Mouse (Mus musculus): ENCODE results near the gene C3. TPM values are rescaled to one million over a fixed set of nuclear protein-coding genes. Genes with fewer than 3 reads are reported as not detected.

Gene C3
- polyA plus RNA-seq, 1 experiment from 2014 or later: 20.2 TPM

DNA sequence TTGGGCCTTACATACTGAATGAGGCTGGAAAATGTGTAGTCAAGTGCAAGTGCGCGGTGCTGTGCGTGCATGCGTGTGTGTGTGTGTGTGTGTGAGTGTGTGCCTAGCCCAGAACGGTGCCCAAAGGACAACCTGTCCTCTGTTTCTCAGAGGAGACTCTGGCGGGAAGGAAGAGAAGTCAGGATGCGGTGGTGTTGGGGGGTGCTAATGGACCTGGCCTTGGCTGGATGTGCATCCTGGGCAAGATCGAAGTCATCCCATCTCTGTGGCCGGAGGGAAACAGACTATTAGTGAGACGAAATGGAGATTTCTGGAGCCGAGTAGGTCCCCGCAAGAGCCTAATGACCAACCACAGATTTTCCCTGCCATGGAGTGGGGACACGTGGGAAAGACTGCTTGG is 20.8 kb upstream of the C3 start:
- H3K9ac ChIP-seq: no peak overlapping the region
- peak overlapping the region; percentile 87 for H3K4me3 ChIP-seq (replicated peaks)
- H3K27ac ChIP-seq: peak overlapping the region; percentile 92
- WGBS: 9% methylated on average over 13 of the region's 13 CpGs
- H3K4me2 ChIP-seq: peak overlapping the region; percentile 91
- H3K9me3 ChIP-seq: no peaks in the 10 kb centered on the region
- H3K27me3 ChIP-seq (replicated peaks): no peaks in the 10 kb centered on the region
- peaks cover 21% of the 10 kb centered on the region for H3K4me1 ChIP-seq
- H3K36me3 ChIP-seq: 0 out of 2 replicates have a peak, but pooled peaks cover 10% of the 10 kb centered on the region
- no peak for ATAC-seq (ENCODE audit: insufficient read depth, low FRiP score, low read depth)

- ATAC-seq (ENCODE audit: insufficient read depth, low FRiP score, low read depth): peak; percentile 47
- under 1% methylated on average over 12 of the region's 12 CpGs for WGBS
- H3K9ac ChIP-seq: peak within 1 kb of the TSS; percentile 67
Measured at GRCm38 (mm10) chr17:57248201-57248699, 20.3 kb upstream of the C3 start, which contains the start of gene Gpr108. Gene Gpr108 (minus strand): TSS chr17:57248446.

GRCm38 (mm10) chr17:57247393-57248200 is 19.7 kb upstream of the C3 start:
- ATAC-seq (ENCODE audit: insufficient read depth, low FRiP score, low read depth): peak; percentile 90
- Histone ChIP-seq H3K36me3 (0 out of 2 replicates have a peak, but pooled peaks cover 11% of the 10 kb centered on the region), H3K4me1 (peaks cover 21% of the 10 kb centered on the region), H3K9me3 (no peaks in the 10 kb centered on the region), H3K27ac (peak overlapping the region; percentile 95), H3K27me3 (replicated peaks) (no peaks in the 10 kb centered on the region), H3K4me3 (replicated peaks) (peak overlapping the region; percentile 87), H3K4me2 (peak overlapping the region; percentile 91), H3K9ac (peak overlapping the region; percentile 67)
- WGBS: under 1% methylated on average over 46 of the region's 46 CpGs

More at GRCm38 (mm10) chr17:57248201-57248699, 20.3 kb upstream of the C3 start, which contains the start of gene Gpr108:
- H3K27ac ChIP-seq: peak within 1 kb of the TSS; percentile 95
- peak within 1 kb of the TSS; percentile 87 for H3K4me3 ChIP-seq (replicated peaks)
- H3K4me2 ChIP-seq: peak within 1 kb of the TSS; percentile 91
- 0 out of 2 replicates have a peak, but pooled peaks cover 7% of the 10 kb centered on the region for H3K36me3 ChIP-seq
- peaks cover 21% of the 10 kb centered on the region for H3K4me1 ChIP-seq
- H3K27me3 ChIP-seq (replicated peaks): no peaks in the 10 kb centered on the region
- no peaks in the 10 kb centered on the region for H3K9me3 ChIP-seq

DNA sequence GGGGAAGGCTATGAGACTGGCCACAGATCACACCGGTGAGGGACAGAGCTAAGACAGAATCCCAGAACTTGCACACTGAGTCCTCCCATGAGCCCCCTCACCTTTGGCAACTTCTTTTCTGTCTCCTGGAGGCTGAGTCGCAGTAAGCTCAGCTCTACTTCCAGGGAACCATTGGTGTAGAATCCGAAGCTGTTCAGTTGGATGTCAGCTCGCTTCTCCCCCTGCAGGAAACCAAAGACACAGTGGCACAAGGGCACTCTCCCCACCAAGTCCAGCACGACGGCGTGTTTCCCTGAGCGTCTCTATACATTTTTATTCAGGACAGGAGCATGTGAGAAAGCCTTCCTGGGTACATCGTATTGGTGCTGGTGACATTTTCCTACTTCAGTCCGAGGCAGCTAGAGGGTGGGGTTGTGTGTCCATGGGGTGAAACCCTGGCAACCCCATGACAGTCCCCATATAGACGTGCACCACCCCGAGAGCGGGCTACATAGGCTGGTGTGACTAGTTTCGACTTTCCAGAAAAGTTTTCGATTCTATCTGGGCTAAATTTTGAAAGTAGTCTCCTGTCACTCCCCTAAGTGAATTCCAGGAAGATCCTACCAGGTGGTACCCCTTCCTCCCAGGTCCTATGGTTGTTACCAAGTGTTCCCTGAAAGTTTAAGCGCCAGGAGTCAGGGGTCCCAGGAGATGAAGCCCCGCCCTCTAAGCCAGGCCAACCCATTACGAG is 18.9 kb upstream of the C3 start:
- H3K27ac ChIP-seq: peak overlapping the region; percentile 95
- no peak for ATAC-seq (ENCODE audit: insufficient read depth, low FRiP score, low read depth)
- peak overlapping the region; percentile 77 for H3K4me2 ChIP-seq

GRCm38 (mm10) chr17:57245311-57245929 is 17.5 kb upstream of the C3 start:
- H3K9me3 ChIP-seq: no peaks in the 10 kb centered on the region
- H3K27ac ChIP-seq: no peak overlapping the region
- H3K36me3 ChIP-seq: peaks cover 20% of the 10 kb centered on the region; the same call in 1 of the 2 replicates
- H3K27me3 ChIP-seq (replicated peaks): no peaks in the 10 kb centered on the region
- peaks cover 14% of the 10 kb centered on the region for H3K4me1 ChIP-seq
- H3K4me3 ChIP-seq (replicated peaks): no peak overlapping the region
- H3K4me2 ChIP-seq: no peak overlapping the region
- WGBS: 90% methylated on average over 10 of the region's 10 CpGs
- H3K9ac ChIP-seq: no peak overlapping the region
- no peak for ATAC-seq (ENCODE audit: insufficient read depth, low FRiP score, low read depth)

More for the DNA sequence above, 18.9 kb upstream of the C3 start:
- Histone ChIP-seq H3K4me1 (peaks cover 21% of the 10 kb centered on the region), H3K27me3 (replicated peaks) (no peaks in the 10 kb centered on the region), H3K36me3 (peaks cover 16% of the 10 kb centered on the region; the same call in 1 of the 2 replicates), H3K9me3 (no peaks in the 10 kb centered on the region), H3K4me3 (replicated peaks) (peak overlapping the region; percentile 87), H3K9ac (peak overlapping the region; percentile 67)
- 2% methylated on average over 18 of the region's 18 CpGs for WGBS

- no peak overlapping the region for H3K4me2 ChIP-seq
- no peak overlapping the region for H3K27ac ChIP-seq
- no peak for ATAC-seq (ENCODE audit: insufficient read depth, low FRiP score, low read depth)
- H3K9ac ChIP-seq: no peak overlapping the region
- peaks cover 11% of the 10 kb centered on the region for H3K4me1 ChIP-seq
- WGBS: 68% methylated on average over 10 of the region's 10 CpGs
- peaks cover 20% of the 10 kb centered on the region; the same call in 1 of the 2 replicates for H3K36me3 ChIP-seq
- no peaks in the 10 kb centered on the region for H3K9me3 ChIP-seq
- no peak overlapping the region for H3K4me3 ChIP-seq (replicated peaks)
- no peaks in the 10 kb centered on the region for H3K27me3 ChIP-seq (replicated peaks)
Measured at GRCm38 (mm10) chr17:57243650-57244370, 15.9 kb upstream of the C3 start.

- H3K36me3 ChIP-seq: peaks cover 26% of the 10 kb centered on the region
- no peaks in the 10 kb centered on the region for H3K27me3 ChIP-seq (replicated peaks)
- no peak overlapping the region for H3K27ac ChIP-seq
- ATAC-seq (ENCODE audit: insufficient read depth, low FRiP score, low read depth): no peak
- H3K9ac ChIP-seq: no peak overlapping the region
- no peak overlapping the region for H3K4me2 ChIP-seq
- WGBS: 93% methylated on average over 9 of the region's 9 CpGs
- no peaks in the 10 kb centered on the region; the same call in 1 of the 2 replicates for H3K4me1 ChIP-seq
- H3K9me3 ChIP-seq: no peaks in the 10 kb centered on the region
- H3K4me3 ChIP-seq (replicated peaks): no peak overlapping the region
Measured at GRCm38 (mm10) chr17:57237181-57237580, 9.2 kb upstream of the C3 start.

GRCm38 (mm10) chr17:57235803-57236202 is 7.9 kb upstream of the C3 start:
- Histone ChIP-seq H3K27ac (no peak overlapping the region), H3K9me3 (no peaks in the 10 kb centered on the region), H3K4me2 (no peak overlapping the region), H3K9ac (no peak overlapping the region), H3K36me3 (peaks cover 18% of the 10 kb centered on the region), H3K4me3 (replicated peaks) (no peak overlapping the region), H3K27me3 (replicated peaks) (no peaks in the 10 kb centered on the region), H3K4me1 (no peaks in the 10 kb centered on the region; the same call in 1 of the 2 replicates)
- WGBS: 83% methylated on average over 5 of the region's 5 CpGs
- ATAC-seq (ENCODE audit: insufficient read depth, low FRiP score, low read depth): no peak

DNA sequence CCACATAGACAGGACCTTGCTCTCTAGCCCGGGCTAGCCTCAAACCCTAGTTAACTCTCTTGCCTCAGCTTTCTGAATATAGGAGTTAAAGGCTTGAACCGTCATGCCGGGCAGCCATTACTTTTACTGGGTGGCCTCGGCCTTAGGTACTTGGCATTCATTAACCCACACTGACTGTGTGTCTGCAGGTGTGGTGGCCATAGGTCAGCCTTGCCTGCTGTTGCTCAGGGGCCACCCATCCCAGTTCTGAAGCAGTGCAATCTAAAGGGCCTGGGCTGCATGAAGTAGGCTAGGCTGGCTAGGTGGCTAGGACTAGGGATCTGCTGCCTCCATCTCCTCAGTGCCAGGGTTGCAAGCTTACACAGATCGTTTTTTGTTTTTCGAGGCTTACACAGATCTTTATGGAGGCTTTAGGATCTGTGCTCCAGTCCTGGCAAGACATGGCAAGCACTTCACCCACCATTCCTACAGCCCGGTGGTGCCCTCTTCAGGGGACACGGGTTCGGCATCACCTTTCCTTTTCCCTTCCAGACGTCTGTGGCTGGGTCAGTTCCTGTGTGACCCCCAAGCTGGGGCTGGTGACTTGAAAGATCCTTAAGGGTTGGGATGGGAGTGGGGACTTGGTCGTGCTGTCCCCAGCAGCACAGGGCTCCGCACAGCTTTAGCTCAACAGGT is 6.5 kb upstream of the C3 start:
- Histone ChIP-seq H3K4me1 (peaks cover 4% of the 10 kb centered on the region; the same call in 1 of the 2 replicates), H3K9ac (no peak overlapping the region), H3K27ac (no peak overlapping the region)

GRCm38 (mm10) chr17:57233038-57233437 is 5.1 kb upstream of the C3 start:
- Histone ChIP-seq H3K4me1 (peaks cover 4% of the 10 kb centered on the region; the same call in 1 of the 2 replicates), H3K27ac (no peak overlapping the region), H3K4me2 (no peak overlapping the region), H3K9me3 (no peaks in the 10 kb centered on the region), H3K4me3 (replicated peaks) (no peak overlapping the region), H3K9ac (no peak overlapping the region), H3K27me3 (replicated peaks) (no peaks in the 10 kb centered on the region), H3K36me3 (peaks cover 18% of the 10 kb centered on the region)
- ATAC-seq (ENCODE audit: insufficient read depth, low FRiP score, low read depth): 0 out of 2 replicates have a peak, but pooled peaks have one; percentile 41
- WGBS: 36% methylated on average over 7 of the region's 7 CpGs

More for the DNA sequence above, 6.5 kb upstream of the C3 start:
- peaks cover 18% of the 10 kb centered on the region for H3K36me3 ChIP-seq
- no peaks in the 10 kb centered on the region for H3K27me3 ChIP-seq (replicated peaks)
- WGBS: 76% methylated on average over 12 of the region's 12 CpGs
- no peak overlapping the region for H3K4me3 ChIP-seq (replicated peaks)
- no peaks in the 10 kb centered on the region for H3K9me3 ChIP-seq
- no peak overlapping the region for H3K4me2 ChIP-seq
- ATAC-seq (ENCODE audit: insufficient read depth, low FRiP score, low read depth): peak; percentile 25; the same call in 1 of the 2 replicates

Data from stomach, embryonic 15.5 days (tissue).